8 mouse cellular contexts compared by ENCODE assay signal in genomic region chr10:127289573-127290191, GRCm38 (mm10). TPM values are rescaled to one million over a fixed set of nuclear protein-coding genes. Genes with fewer than 3 reads are reported as not detected.
DNase-seq lines count a peak whose midpoint lies in the region; ATAC-seq and TF ChIP-seq lines count a peak whose summit lies in the region.

No protein-coding gene starts in this region.

- DNase-seq in urinary bladder, postnatal 14 days (ENCODE audit: low spot score): peak; percentile 75
- DNase-seq in urinary bladder, postnatal 10 days (ENCODE audit: low spot score): no peak
- DNase-seq in cerebellum, postnatal 14 days: peak; percentile 92 to 97
- peak; percentile 54 to 70 for DNase-seq in gastrocnemius, adult 8-10 months (ENCODE audit: low spot score in 2 of 2)
- DNase-seq in liver, adult 2 months (ENCODE audit: extremely low read depth, low read depth, low spot score): peak; percentile 81
- DNase-seq in stomach, postnatal 0 days (ENCODE audit: low spot score): peak; percentile 62

- H3K79me2 ChIP-seq in liver, adult 2 months (ENCODE audit: control insufficient read depth, insufficient read depth, low read length): peaks cover 19% of the 10 kb centered on the region; the same call in 1 of the 2 replicates

- peaks cover 25% of the 10 kb centered on the region for H3K4me1 ChIP-seq in liver, adult 2 months (ENCODE audit: control insufficient read depth, insufficient read depth, low read length)
- H3K4me1 ChIP-seq in midbrain, embryonic 16.5 days (ENCODE audit: control insufficient read depth, insufficient read depth, low read length): peaks cover 37% of the 10 kb centered on the region
- H3K4me1 ChIP-seq in stomach, postnatal 0 days (replicated peaks; ENCODE audit: control insufficient read depth, insufficient read depth): peaks cover 11% of the 10 kb centered on the region

- H3K27me3 ChIP-seq in liver, adult 2 months (ENCODE audit: control insufficient read depth, insufficient read depth, low read length): no peaks in the 10 kb centered on the region
- no peaks in the 10 kb centered on the region for H3K27me3 ChIP-seq in midbrain, embryonic 16.5 days (ENCODE audit: control insufficient read depth, insufficient read depth, low read depth, low read length)
- no peaks in the 10 kb centered on the region for H3K27me3 ChIP-seq in stomach, postnatal 0 days (ENCODE audit: control insufficient read depth, insufficient read depth, low read length)

- no peaks in the 10 kb centered on the region for H3K9me3 ChIP-seq in midbrain, embryonic 16.5 days (replicated peaks; ENCODE audit: control insufficient read depth, low read length, poor library complexity, severe bottlenecking)
- H3K9me3 ChIP-seq in stomach, postnatal 0 days (ENCODE audit: control insufficient read depth, low read length): no peaks in the 10 kb centered on the region

- TF ChIP-seq POLR2A in liver, adult 2 months (IDR thresholded peaks at IDR 0.05; ENCODE audit: extremely low read depth, insufficient read depth, low read length): 0 out of 2 replicates have a peak, but pooled peaks have one; percentile 16

- TF ChIP-seq EP300 in stomach, postnatal 0 days (optimal IDR thresholded peaks at IDR 0.05): no peak

- no peak for TF ChIP-seq CTCF in liver, adult 2 months (IDR thresholded peaks at IDR 0.05; ENCODE audit: low read depth, low read length)
- no peak for TF ChIP-seq CTCF in stomach, postnatal 0 days (IDR thresholded peaks at IDR 0.05; ENCODE audit: low read depth)

- peak; percentile 17 for ATAC-seq in inflammation-experienced regulatory T-cells, adult 6 months
- peak; percentile 6; the same call in 1 of the 2 replicates for ATAC-seq in midbrain, embryonic 16.5 days
- ATAC-seq in stomach, postnatal 0 days (ENCODE audit: low FRiP score, low TSS enrichment): peak; percentile 19

- peaks cover 8% of the 10 kb centered on the region; the same call in 1 of the 2 replicates for H3K36me3 ChIP-seq in liver, adult 2 months (ENCODE audit: control insufficient read depth, insufficient read depth, low read length)
- H3K36me3 ChIP-seq in midbrain, embryonic 16.5 days (ENCODE audit: control insufficient read depth, insufficient read depth, low read length): peaks cover 14% of the 10 kb centered on the region
- peaks cover 27% of the 10 kb centered on the region for H3K36me3 ChIP-seq in stomach, postnatal 0 days (ENCODE audit: control insufficient read depth, insufficient read depth, low read length)

- peak overlapping the region; percentile 70 for H3K9ac ChIP-seq in liver, adult 2 months (ENCODE audit: low read depth, low read length)
- peak overlapping the region; percentile 81 for H3K9ac ChIP-seq in midbrain, embryonic 16.5 days (ENCODE audit: low read depth, low read length)
- H3K9ac ChIP-seq in stomach, postnatal 0 days (ENCODE audit: low read length): peak overlapping the region; percentile 79

- H3K4me3 ChIP-seq in liver, adult 2 months (ENCODE audit: insufficient read depth, low read depth, low read length): peak overlapping the region; percentile 80
- peak overlapping the region; percentile 63 for H3K4me3 ChIP-seq in midbrain, embryonic 16.5 days (ENCODE audit: low read depth, low read length)
- peak overlapping the region; percentile 67 for H3K4me3 ChIP-seq in stomach, postnatal 0 days (ENCODE audit: low read depth, low read length)

- peak overlapping the region; percentile 90 for H3K27ac ChIP-seq in liver, adult 2 months (replicated peaks; ENCODE audit: insufficient read depth, low read depth, low read length)
- peak overlapping the region; percentile 96 for H3K27ac ChIP-seq in midbrain, embryonic 16.5 days (ENCODE audit: low read length)
- peak overlapping the region; percentile 99 for H3K27ac ChIP-seq in stomach, postnatal 0 days (replicated peaks)

- H3K4me2 ChIP-seq in midbrain, embryonic 16.5 days (ENCODE audit: low read length): peak overlapping the region; percentile 72
- peak overlapping the region; percentile 79 for H3K4me2 ChIP-seq in stomach, postnatal 0 days (replicated peaks; ENCODE audit: low read depth)

- WGBS in liver, adult 2 months: 0% methylated on average over 15 of the region's 15 CpGs
- 1% methylated on average over 15 of the region's 15 CpGs for WGBS in midbrain, embryonic 16.5 days
- WGBS in stomach, postnatal 0 days: 1% methylated on average over 15 of the region's 15 CpGs

RNA-seq across cellular contexts. Expression of gene Mbd6, which starts 0.9 kb away (rescaled TPM):
- total RNA-seq in gastrocnemius, adult 8-10 months (2022): 10 to 100 TPM; 16.0 to 20.8 (median 17.4) TPM
- polyA plus RNA-seq in inflammation-experienced regulatory T-cells, adult 6 months (2017; shearing (Covaris generic)): 10 to 100 TPM in 1 of 3 experiments, 1 to 10 TPM in 2; 4.0 to 11.8 (median 6.4) TPM
- total RNA-seq in liver, adult 2 months (2014; rRNA removed): 1.0 and 2.6 TPM in 2 replicates
- 14.4 and 19.2 TPM in 2 replicates for polyA plus RNA-seq in liver, adult 2 months (2012; rRNA removed)
- 12.6 and 15.3 TPM in 2 replicates for polyA plus RNA-seq in midbrain, embryonic 16.5 days (2015; fragmentation: Nextera tagmentation; extraction: Ambion mirVana)
- 8.5 and 8.9 TPM in 2 replicates for polyA plus RNA-seq in stomach, postnatal 0 days (2015; fragmentation: Nextera tagmentation; extraction: Ambion mirVana)

RNA-seq across cellular contexts. Expression of gene Mars, which starts 21.9 kb away (rescaled TPM):
- 10 to 100 TPM; 59.2 to 76.6 (median 66.0) TPM for total RNA-seq in gastrocnemius, adult 8-10 months (2022)
- polyA plus RNA-seq in inflammation-experienced regulatory T-cells, adult 6 months (2017; shearing (Covaris generic)): 10 to 100 TPM; 20.7 to 28.9 (median 21.3) TPM
- total RNA-seq in liver, adult 2 months (2014; rRNA removed): 59.6 and 67.3 TPM in 2 replicates
- polyA plus RNA-seq in liver, adult 2 months (2012; rRNA removed): 65.6 and 70.7 TPM in 2 replicates
- 123 and 128 TPM in 2 replicates for polyA plus RNA-seq in midbrain, embryonic 16.5 days (2015; fragmentation: Nextera tagmentation; extraction: Ambion mirVana)
- polyA plus RNA-seq in stomach, postnatal 0 days (2015; fragmentation: Nextera tagmentation; extraction: Ambion mirVana): 66.6 and 70.4 TPM in 2 replicates

RNA-seq across cellular contexts. Expression of gene Dctn2, which starts 23.5 kb away (rescaled TPM):
- total RNA-seq in gastrocnemius, adult 8-10 months (2022): 100 to 1,000 TPM in 2 of 4 experiments, 10 to 100 TPM in 2; 89.1 to 101 (median 99.3) TPM
- polyA plus RNA-seq in inflammation-experienced regulatory T-cells, adult 6 months (2017; shearing (Covaris generic)): 10 to 100 TPM; 54.0 to 61.1 (median 56.9) TPM
- total RNA-seq in liver, adult 2 months (2014; rRNA removed): 71.3 and 78.5 TPM in 2 replicates
- 122 and 132 TPM in 2 replicates for polyA plus RNA-seq in liver, adult 2 months (2012; rRNA removed)
- 332 and 345 TPM in 2 replicates for polyA plus RNA-seq in midbrain, embryonic 16.5 days (2015; fragmentation: Nextera tagmentation; extraction: Ambion mirVana)
- 134 and 147 TPM in 2 replicates for polyA plus RNA-seq in stomach, postnatal 0 days (2015; fragmentation: Nextera tagmentation; extraction: Ambion mirVana)

RNA-seq across cellular contexts. Expression of gene Kif5a, which starts 26.5 kb away (rescaled TPM):
- under 1 TPM; 0.22 to 0.36 (median 0.29) TPM for total RNA-seq in gastrocnemius, adult 8-10 months (2022)
- polyA plus RNA-seq in inflammation-experienced regulatory T-cells, adult 6 months (2017; shearing (Covaris generic)): under 1 TPM in 2 of 3 experiments, not detected in 1; 0.16 to 0.19 TPM
- 0.55 and 0.74 TPM in 2 replicates for total RNA-seq in liver, adult 2 months (2014; rRNA removed)
- polyA plus RNA-seq in liver, adult 2 months (2012; rRNA removed): 5.0 and 10.7 TPM in 2 replicates
- polyA plus RNA-seq in midbrain, embryonic 16.5 days (2015; fragmentation: Nextera tagmentation; extraction: Ambion mirVana): 113 and 120 TPM in 2 replicates
- polyA plus RNA-seq in stomach, postnatal 0 days (2015; fragmentation: Nextera tagmentation; extraction: Ambion mirVana): 2.2 and 2.3 TPM in 2 replicates

RNA-seq across cellular contexts. Expression of gene Arhgap9, which starts 32.1 kb away (rescaled TPM):
- 1 to 10 TPM in 1 of 4 experiments, under 1 TPM in 3; 0.39 to 1.2 (median 0.57) TPM for total RNA-seq in gastrocnemius, adult 8-10 months (2022)
- polyA plus RNA-seq in inflammation-experienced regulatory T-cells, adult 6 months (2017; shearing (Covaris generic)): 100 to 1,000 TPM in 2 of 3 experiments, 10 to 100 TPM in 1; 91.9 to 112 (median 108) TPM
- 1.5 and 2.0 TPM in 2 replicates for total RNA-seq in liver, adult 2 months (2014; rRNA removed)
- 1.8 and 2.1 TPM in 2 replicates for polyA plus RNA-seq in liver, adult 2 months (2012; rRNA removed)
- polyA plus RNA-seq in midbrain, embryonic 16.5 days (2015; fragmentation: Nextera tagmentation; extraction: Ambion mirVana): 0.46 and 0.75 TPM in 2 replicates
- polyA plus RNA-seq in stomach, postnatal 0 days (2015; fragmentation: Nextera tagmentation; extraction: Ambion mirVana): 5.2 and 5.7 TPM in 2 replicates
